In genomic region chr5:145433688-145434087, GRCm38 (mm10) we compare ENCODE assay signal across 26 mouse cellular contexts. TPM values are rescaled to one million over a fixed set of nuclear protein-coding genes. Genes with fewer than 3 reads are reported as not detected.
"Had no signal": no experiment of that assay in that cellular context is flagged by ENCODE, and none has a peak within 500 bp of the region (broad histone marks: within the 10 kb centered on the region; RNA-seq: fewer than 3 reads in every experiment).

No protein-coding gene starts in this region.

- H3K36me3 ChIP-seq: lung, embryonic 15.5 days; midbrain, embryonic 13.5 days; midbrain, embryonic 15.5 days; neural tube, embryonic 12.5 days had no signal

- H3K9me3 ChIP-seq: lung, embryonic 15.5 days had no signal

- DNase-seq: lung, adult 2 months; lung, postnatal 14 days; lung, postnatal 36 days; retina, postnatal 1 day; right cerebral cortex, adult 18-20 months; right cerebral cortex, postnatal 25 days; right cerebral cortex, postnatal 4 days; spleen, adult 18-20 months; thymus, adult 18-20 months; thymus, postnatal 14 days; thymus, postnatal 36 days had no signal

- ATAC-seq: lung, postnatal 0 days; midbrain, embryonic 13.5 days; midbrain, embryonic 15.5 days had no signal

- H3K4me1 ChIP-seq: lung, embryonic 15.5 days; megakaryocyte, embryonic 14.5 days; midbrain, embryonic 13.5 days; midbrain, embryonic 15.5 days; neural tube, embryonic 12.5 days had no signal

- H3K4me3 ChIP-seq: lung, embryonic 15.5 days; megakaryocyte, embryonic 14.5 days; midbrain, embryonic 13.5 days; midbrain, embryonic 15.5 days; neural tube, embryonic 12.5 days had no signal

- H3K27ac ChIP-seq: lung, embryonic 15.5 days; macrophage; midbrain, embryonic 13.5 days; midbrain, embryonic 15.5 days; neural tube, embryonic 12.5 days had no signal

- H3K4me2 ChIP-seq: lung, embryonic 15.5 days; midbrain, embryonic 11.5 days; midbrain, embryonic 13.5 days; midbrain, embryonic 15.5 days; neural tube, embryonic 12.5 days had no signal

- H3K9ac ChIP-seq: lung, embryonic 15.5 days; midbrain, embryonic 13.5 days; midbrain, embryonic 15.5 days; neural tube, embryonic 12.5 days had no signal

- H3K27me3 ChIP-seq: lung, embryonic 15.5 days; megakaryocyte, embryonic 14.5 days; midbrain, embryonic 13.5 days; midbrain, embryonic 15.5 days; neural tube, embryonic 12.5 days had no signal

RNA-seq across cellular contexts. Expression of gene Cyp3a16, which starts 35.8 kb away (rescaled TPM):
- total RNA-seq: megakaryocyte progenitor cell, adult 5-6 weeks; midbrain, postnatal 0 days; monocyte, adult 5-6 weeks had no signal
- polyA plus RNA-seq: lung, adult 2 months; lung, embryonic 15.5 days; lung, postnatal 0 days; macrophage; midbrain, embryonic 11.5 days; midbrain, embryonic 13.5 days; midbrain, embryonic 15.5 days; midbrain, postnatal 0 days; neural tube, embryonic 12.5 days; neural tube, embryonic 14.5 days; small intestine, adult 2 months; stomach, embryonic 14.5 days; thymus, postnatal 0 days had no signal
